Mouse (Mus musculus) stomach, embryonic 16.5 days (tissue): ENCODE data around the gene Zfp385a. TPM values are rescaled to one million over a fixed set of nuclear protein-coding genes. Genes with fewer than 3 reads are reported as not detected.
A peak's percentile ranks its signal among the peaks of the same experiment; 100 is the strongest.

Experiments used
- ATAC-seq: fragments of 200-750 bp; cut with Nextera tagmentation; 2 replicates; pipeline ENCODE4 v1.8.0; 2017; ENCODE audit warnings: moderate number of reproducible peaks, moderate TSS enrichment; ENCODE audit not compliant: insufficient read depth, low FRiP score
- H3K27ac ChIP-seq: fragments of 300-500 bp; sonication (generic); 2 replicates; pipeline ENCODE4 v1.5.1; 2014; ENCODE audit warnings: low read length
- H3K27me3 ChIP-seq: fragments of 300-500 bp; sonication (generic); 2 replicates; pipeline ENCODE4 v1.6.1; 2014; ENCODE audit warnings: low read length, control low read depth, mixed read lengths; ENCODE audit not compliant: control insufficient read depth, insufficient read depth
- H3K36me3 ChIP-seq: fragments of 300-500 bp; sonication (generic); 2 replicates; pipeline ENCODE4 v1.6.1; 2014; ENCODE audit warnings: low read length; ENCODE audit not compliant: control insufficient read depth, insufficient read depth
- H3K4me1 ChIP-seq: fragments of 300-500 bp; sonication (generic); 2 replicates; pipeline ENCODE4 v1.6.1; 2014; ENCODE audit warnings: low read length, control low read depth, mixed read lengths; ENCODE audit not compliant: control insufficient read depth, insufficient read depth
- H3K4me2 ChIP-seq: fragments of 300-500 bp; sonication (generic); 2 replicates; pipeline ENCODE4 v1.6.1; 2014; ENCODE audit warnings: low read depth, low read length, mixed read lengths
- H3K4me3 ChIP-seq: fragments of 300-500 bp; sonication (generic); replicated peaks from 2 replicates; pipeline ENCODE4 v1.5.1; 2014; ENCODE audit warnings: mild to moderate bottlenecking, low read length
- H3K9ac ChIP-seq: fragments of 300-500 bp; sonication (generic); 2 replicates; pipeline ENCODE4 v1.6.1; 2014; ENCODE audit warnings: low read length
- H3K9me3 ChIP-seq: fragments of 300-500 bp; sonication (generic); replicated peaks from 2 replicates; pipeline ENCODE4 v1.6.1; 2016; ENCODE audit warnings: low read length, control low read depth; ENCODE audit not compliant: control insufficient read depth
- WGBS: fragments of 180-500 bp; shearing (Covaris S2); extraction: QIAGEN DNeasy Blood & Tissue Kit; methylation state at CpG from one replicate; pipeline ENCODE4 v1.1.7; 2014; 5-methylcytosine and 5-hydroxymethylcytosine counted together
- polyA plus RNA-seq: library from polyadenylated mRNA; unstranded; fragments of >200 nt; fragmentation: Nextera tagmentation; extraction: Ambion mirVana; gene quantifications from 2 replicates; pipeline ENCODE4 v1.2.1, GENCODE M21; 2015

Zfp385a gene
- polyA plus RNA-seq: 6.9 and 7.0 TPM in 2 replicates

GRCm38 (mm10) chr15:103339961-103340337, at the start of gene Zfp385a:
Gene Zfp385a, minus strand, starts transcription at chr15:103340093.
- under 1% methylated on average over 22 of the region's 26 CpGs for WGBS
- Histone ChIP-seq H3K4me3 (peak within 1 kb of the TSS; percentile 61), H3K9me3 (no peaks in the 10 kb centered on the region), H3K27ac (no peak within 1 kb of the TSS), H3K4me2 (peak within 1 kb of the TSS; percentile 94), H3K4me1 (peaks cover 6% of the 10 kb centered on the region; the same call in 1 of the 2 replicates), H3K9ac (peak within 1 kb of the TSS; percentile 73), H3K27me3 (peaks cover 7% of the 10 kb centered on the region; the same call in 1 of the 2 replicates), H3K36me3 (peaks cover 3% of the 10 kb centered on the region; the same call in 1 of the 2 replicates)
- peak; percentile 31; the same call in 1 of the 2 replicates for ATAC-seq

DNA sequence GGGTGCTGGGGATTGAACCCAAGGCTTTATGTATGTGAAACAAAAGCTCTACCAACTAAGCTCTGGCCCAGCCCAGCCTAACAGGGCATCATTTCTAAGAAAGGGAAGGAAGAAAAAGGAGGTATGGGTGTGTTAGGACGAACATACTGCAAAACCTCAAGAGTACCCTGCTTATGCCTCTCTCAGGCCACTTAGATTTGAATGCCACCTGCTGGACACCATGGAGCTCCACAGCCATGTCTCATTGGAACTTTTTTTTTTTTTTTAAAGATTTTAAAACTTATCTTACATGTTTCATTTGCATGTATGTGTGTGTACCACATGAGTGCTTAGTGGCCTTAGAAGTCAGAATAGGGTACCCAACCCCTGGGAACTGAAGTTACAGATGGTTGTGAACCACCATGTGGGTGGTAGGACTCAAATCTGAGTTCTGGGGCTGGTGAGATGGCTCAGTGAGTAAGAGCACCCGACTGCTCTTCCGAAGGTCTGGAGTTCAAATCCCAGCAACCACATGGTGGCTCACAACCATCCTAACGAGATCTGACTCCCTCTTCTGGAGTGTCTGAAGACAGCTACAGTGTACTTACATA, 48.8 kb upstream of the Zfp385a start:
- H3K9me3 ChIP-seq: no peaks in the 10 kb centered on the region
- no peaks in the 10 kb centered on the region for H3K27me3 ChIP-seq
- H3K4me3 ChIP-seq: no peak overlapping the region
- WGBS: 45% methylated on average over 4 of the region's 4 CpGs
- no peaks in the 10 kb centered on the region for H3K36me3 ChIP-seq
- H3K9ac ChIP-seq: no peak overlapping the region
- H3K4me1 ChIP-seq: no peaks in the 10 kb centered on the region
- no peak for ATAC-seq
- H3K27ac ChIP-seq: no peak overlapping the region
- no peak overlapping the region for H3K4me2 ChIP-seq

DNA sequence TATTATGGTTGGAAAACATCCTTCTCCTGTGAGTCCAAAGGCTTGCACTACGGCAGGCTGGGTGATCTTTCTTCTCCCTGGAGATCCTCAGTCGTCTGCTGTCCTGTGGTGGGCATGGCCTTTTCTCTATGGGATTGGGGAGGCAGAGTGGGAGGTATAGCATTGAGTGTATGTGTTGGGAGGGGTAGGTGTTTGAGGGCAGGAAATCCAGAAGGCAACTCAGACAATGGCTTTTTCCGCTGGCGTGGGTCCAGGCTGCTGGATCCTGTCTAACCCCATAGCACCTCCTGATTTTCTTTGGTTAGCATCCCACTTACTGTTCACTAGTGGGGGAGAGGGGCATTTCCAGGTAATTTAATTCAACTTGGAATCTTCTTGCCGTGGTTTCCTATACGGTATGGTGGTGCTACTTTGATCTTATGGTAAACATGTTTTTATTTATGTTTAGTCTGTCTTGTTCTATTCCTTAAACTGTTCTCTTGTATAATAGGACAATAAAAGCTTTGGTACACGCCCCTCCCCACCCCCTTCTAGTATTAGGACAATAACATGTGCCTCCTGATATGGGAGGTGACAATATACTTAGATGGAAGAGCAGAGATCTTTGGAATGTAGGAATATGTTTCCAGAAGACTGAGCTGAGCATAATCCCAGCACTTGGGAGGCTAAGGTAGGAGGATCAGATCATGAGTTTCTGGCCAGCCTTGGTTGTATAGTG, 44.0 kb upstream of the Zfp385a start:
- H3K9me3 ChIP-seq: no peaks in the 10 kb centered on the region
- no peaks in the 10 kb centered on the region for H3K27me3 ChIP-seq
- 62% methylated on average over 7 of the region's 7 CpGs for WGBS
- no peak overlapping the region for H3K4me2 ChIP-seq
- no peak overlapping the region for H3K9ac ChIP-seq
- H3K4me3 ChIP-seq: no peak overlapping the region
- H3K4me1 ChIP-seq: peaks cover 7% of the 10 kb centered on the region
- no peaks in the 10 kb centered on the region for H3K36me3 ChIP-seq
- peak overlapping the region; percentile 49; the same call in 1 of the 2 replicates for H3K27ac ChIP-seq
- no peak for ATAC-seq

- Histone ChIP-seq H3K9me3 (no peaks in the 10 kb centered on the region), H3K27me3 (no peaks in the 10 kb centered on the region), H3K4me2 (no peak overlapping the region), H3K36me3 (no peaks in the 10 kb centered on the region), H3K4me1 (peaks cover 15% of the 10 kb centered on the region), H3K9ac (no peak overlapping the region), H3K4me3 (no peak overlapping the region), H3K27ac (peak overlapping the region; percentile 49; the same call in 1 of the 2 replicates)
- WGBS: 28% methylated on average over 5 of the region's 5 CpGs
- no peak for ATAC-seq
These were observed 43.0 kb upstream of the Zfp385a start for GRCm38 (mm10) chr15:103382795-103383406.

DNA sequence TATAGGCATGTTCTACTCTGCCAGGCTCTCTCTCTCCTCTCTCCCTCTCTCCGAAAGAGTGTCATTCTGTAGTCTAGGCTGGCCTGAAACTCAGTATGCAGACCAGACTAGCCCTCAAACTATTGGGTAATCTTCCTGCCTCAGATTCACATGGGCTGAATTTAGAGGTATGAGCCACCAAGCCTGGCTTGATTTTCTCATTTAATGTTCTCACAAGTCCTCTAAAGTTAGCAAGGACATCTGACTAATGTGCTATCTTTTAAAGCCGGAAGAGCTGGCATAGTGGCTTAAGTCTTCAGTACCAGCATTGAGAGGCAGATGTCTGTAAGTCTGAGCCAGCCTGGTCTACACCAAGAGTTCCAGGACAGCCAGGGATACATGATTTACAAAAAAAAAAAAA, 42.2 kb upstream of the Zfp385a start:
- ATAC-seq: no peak
- Histone ChIP-seq H3K36me3 (no peaks in the 10 kb centered on the region), H3K9me3 (no peaks in the 10 kb centered on the region), H3K4me2 (no peak overlapping the region), H3K9ac (no peak overlapping the region), H3K4me3 (no peak overlapping the region), H3K4me1 (peaks cover 20% of the 10 kb centered on the region), H3K27me3 (no peaks in the 10 kb centered on the region), H3K27ac (peak overlapping the region; percentile 15; the same call in 1 of the 2 replicates)
- 84% methylated on average over 2 of the region's 2 CpGs for WGBS

- H3K9ac ChIP-seq: peak overlapping the region; percentile 4; the same call in 1 of the 2 replicates
- no peak overlapping the region for H3K4me3 ChIP-seq
- no peak overlapping the region for H3K4me2 ChIP-seq
- peak; percentile 66; the same call in 1 of the 2 replicates for ATAC-seq
- H3K4me1 ChIP-seq: peaks cover 22% of the 10 kb centered on the region
- 27% methylated on average over 3 of the region's 3 CpGs for WGBS
- no peaks in the 10 kb centered on the region for H3K36me3 ChIP-seq
- H3K27ac ChIP-seq: peak overlapping the region; percentile 78
- H3K27me3 ChIP-seq: no peaks in the 10 kb centered on the region
- H3K9me3 ChIP-seq: no peaks in the 10 kb centered on the region
These were observed 38.9 kb upstream of the Zfp385a start for GRCm38 (mm10) chr15:103378665-103379356.

GRCm38 (mm10) chr15:103377752-103378664, 38.1 kb upstream of the Zfp385a start:
- Histone ChIP-seq H3K27me3 (no peaks in the 10 kb centered on the region), H3K36me3 (no peaks in the 10 kb centered on the region), H3K27ac (peak overlapping the region; percentile 78), H3K9ac (peak overlapping the region; percentile 4; the same call in 1 of the 2 replicates), H3K9me3 (no peaks in the 10 kb centered on the region), H3K4me3 (no peak overlapping the region), H3K4me1 (peaks cover 19% of the 10 kb centered on the region), H3K4me2 (0 out of 2 replicates have a peak overlapping the region, but pooled peaks have one; percentile 16)
- WGBS: 70% methylated on average over 3 of the region's 3 CpGs
- peak; percentile 54; the same call in 1 of the 2 replicates for ATAC-seq

GRCm38 (mm10) chr15:103376837-103377269, 37.0 kb upstream of the Zfp385a start:
- H3K27me3 ChIP-seq: no peaks in the 10 kb centered on the region
- H3K9me3 ChIP-seq: no peaks in the 10 kb centered on the region
- ATAC-seq: peak; percentile 39; the same call in 1 of the 2 replicates
- 29% methylated on average over 8 of the region's 8 CpGs for WGBS
- H3K4me1 ChIP-seq: peaks cover 17% of the 10 kb centered on the region
- no peak overlapping the region; the same call in 1 of the 2 replicates for H3K4me2 ChIP-seq
- no peak overlapping the region for H3K4me3 ChIP-seq
- no peak overlapping the region for H3K9ac ChIP-seq
- H3K27ac ChIP-seq: peak overlapping the region; percentile 78
- no peaks in the 10 kb centered on the region for H3K36me3 ChIP-seq
